Mouse (Mus musculus): ENCODE measurements at regions not wholly inside any gene's neighbourhood (a gene's known extent, or its start where the extent isn't known, plus 50 kb on each side); places are given as distances from the start of the nearest gene placed in this dataset.

GRCm38 (mm10) chr5:148812016-148812415 is 117.1 kb downstream of the Katnal1 start:
- TF ChIP-seq GATA1 (IDR thresholded peaks at IDR 0.05; ENCODE audit: low read length) = no peak
- TF ChIP-seq TAL1 (IDR thresholded peaks at IDR 0.05; ENCODE audit: low read length) = no peak

All from erythroblast, embryonic 14.5 days (primary cell).